Mouse (Mus musculus): ENCODE results near the gene Lrmda. TPM values are rescaled to one million over a fixed set of nuclear protein-coding genes. Genes with fewer than 3 reads are reported as not detected.

Lrmda gene
- polyA plus RNA-seq, 1 experiment from 2014 or later: 0.23 TPM

DNA sequence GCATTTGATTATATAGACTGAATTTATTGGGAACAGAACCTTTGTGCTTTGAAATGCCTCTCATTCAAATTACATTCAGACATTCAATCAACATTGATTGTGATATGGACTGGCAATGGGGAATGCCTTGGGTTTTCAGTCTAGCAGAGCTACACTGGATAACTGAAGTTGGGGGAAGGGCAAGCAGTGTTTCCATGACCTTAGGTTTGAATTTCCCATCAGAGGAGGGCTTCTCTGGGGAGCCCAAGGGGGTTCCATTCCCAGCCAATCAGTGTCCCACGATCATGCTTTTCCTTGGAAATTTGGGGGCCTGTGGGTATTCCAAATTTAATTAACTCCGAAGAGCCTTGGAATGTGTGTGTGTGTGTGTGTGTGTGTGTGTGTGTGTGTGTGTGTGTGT, 888.5 kb downstream of the Lrmda start:
- Histone ChIP-seq H3K4me1 (no peaks in the 10 kb centered on the region), H3K27ac (no peak overlapping the region), H3K36me3 (no peaks in the 10 kb centered on the region), H3K4me2 (no peak overlapping the region), H3K27me3 (replicated peaks) (no peaks in the 10 kb centered on the region), H3K9me3 (replicated peaks) (no peaks in the 10 kb centered on the region), H3K9ac (no peak overlapping the region), H3K4me3 (no peak overlapping the region)
- no peak for ATAC-seq
- 64% methylated on average over 2 of the region's 2 CpGs for WGBS (ENCODE audit: insufficient replicate concordance)

DNA sequence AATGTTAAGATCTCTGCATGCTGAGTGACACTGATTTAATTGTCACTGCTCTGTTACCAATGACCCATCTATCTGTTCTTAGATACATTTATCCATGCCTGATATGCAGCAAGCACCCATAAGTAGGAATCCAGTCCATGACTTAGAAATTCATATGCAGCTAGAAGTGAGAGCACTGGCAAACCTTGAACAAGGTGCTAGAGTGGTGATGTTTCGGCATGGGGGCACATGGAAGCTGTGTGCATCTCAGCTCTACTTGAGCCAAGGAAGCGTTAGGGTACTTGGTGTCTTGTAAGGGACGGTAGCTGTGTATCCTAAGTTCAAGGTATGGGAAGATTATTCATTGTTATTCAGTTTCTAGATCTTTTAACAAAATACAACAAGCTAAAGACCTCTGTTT, 896.0 kb downstream of the Lrmda start:
- 78% methylated on average over 3 of the region's 3 CpGs for WGBS (ENCODE audit: insufficient replicate concordance)
- no peak overlapping the region for H3K4me2 ChIP-seq
- H3K9me3 ChIP-seq (replicated peaks): no peaks in the 10 kb centered on the region
- H3K4me1 ChIP-seq: no peaks in the 10 kb centered on the region
- ATAC-seq: no peak
- no peaks in the 10 kb centered on the region for H3K36me3 ChIP-seq
- no peak overlapping the region for H3K27ac ChIP-seq
- no peaks in the 10 kb centered on the region for H3K27me3 ChIP-seq (replicated peaks)
- no peak overlapping the region for H3K9ac ChIP-seq
- no peak overlapping the region for H3K4me3 ChIP-seq

DNA sequence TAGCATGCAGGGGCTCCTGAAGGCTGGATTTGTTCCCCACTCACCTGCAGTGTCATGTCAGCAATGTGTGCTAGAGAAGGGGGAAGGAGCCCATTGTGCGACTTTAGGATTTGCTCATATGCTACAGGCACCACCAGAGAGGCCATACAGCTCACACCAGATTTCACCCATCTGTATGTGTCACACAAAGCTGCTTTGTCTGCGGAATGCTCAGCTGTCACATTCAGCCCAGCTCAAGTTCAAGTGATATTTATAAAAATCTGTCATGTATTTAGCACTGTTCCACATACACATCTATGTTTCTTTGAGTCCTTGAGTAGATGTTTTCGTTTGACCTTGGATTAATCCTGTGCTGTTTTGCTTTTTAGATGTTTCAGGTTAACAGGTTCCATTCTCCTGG, 899.0 kb downstream of the Lrmda start:
- Histone ChIP-seq H3K36me3 (no peaks in the 10 kb centered on the region), H3K27me3 (replicated peaks) (no peaks in the 10 kb centered on the region), H3K4me1 (no peaks in the 10 kb centered on the region), H3K9me3 (replicated peaks) (no peaks in the 10 kb centered on the region), H3K4me2 (no peak overlapping the region), H3K27ac (no peak overlapping the region), H3K9ac (no peak overlapping the region), H3K4me3 (no peak overlapping the region)
- ATAC-seq: no peak
- 56% methylated on average over 3 of the region's 3 CpGs for WGBS (ENCODE audit: insufficient replicate concordance)

DNA sequence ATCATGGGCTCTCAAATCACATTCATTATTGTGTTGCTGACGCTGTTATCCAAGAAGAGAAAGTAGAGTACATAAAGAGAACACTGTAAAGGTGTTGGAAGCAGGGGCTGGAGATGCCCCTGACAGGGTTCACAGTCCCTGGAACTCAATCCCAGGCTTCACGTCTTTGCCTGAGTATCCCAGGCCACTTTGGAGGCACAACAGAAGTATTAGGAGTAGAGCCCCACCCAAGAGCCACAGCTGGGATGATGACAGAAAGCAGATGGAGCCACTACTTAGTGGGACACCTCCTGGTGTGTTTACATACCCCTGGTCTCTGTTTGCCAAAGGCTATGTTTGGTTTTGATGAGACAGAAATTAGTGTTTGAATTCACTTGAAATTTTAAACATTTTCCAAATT, 899.4 kb downstream of the Lrmda start:
- H3K9ac ChIP-seq: no peak overlapping the region
- H3K4me2 ChIP-seq: no peak overlapping the region
- ATAC-seq: no peak
- 51% methylated on average over 2 of the region's 2 CpGs for whole genome bisulfite sequencing (ENCODE audit: insufficient replicate concordance)
- no peaks in the 10 kb centered on the region for H3K36me3 ChIP-seq
- no peaks in the 10 kb centered on the region for H3K4me1 ChIP-seq
- H3K27ac ChIP-seq: no peak overlapping the region
- H3K27me3 ChIP-seq (replicated peaks): no peaks in the 10 kb centered on the region
- H3K4me3 ChIP-seq: no peak overlapping the region
- no peaks in the 10 kb centered on the region for H3K9me3 ChIP-seq (replicated peaks)

DNA sequence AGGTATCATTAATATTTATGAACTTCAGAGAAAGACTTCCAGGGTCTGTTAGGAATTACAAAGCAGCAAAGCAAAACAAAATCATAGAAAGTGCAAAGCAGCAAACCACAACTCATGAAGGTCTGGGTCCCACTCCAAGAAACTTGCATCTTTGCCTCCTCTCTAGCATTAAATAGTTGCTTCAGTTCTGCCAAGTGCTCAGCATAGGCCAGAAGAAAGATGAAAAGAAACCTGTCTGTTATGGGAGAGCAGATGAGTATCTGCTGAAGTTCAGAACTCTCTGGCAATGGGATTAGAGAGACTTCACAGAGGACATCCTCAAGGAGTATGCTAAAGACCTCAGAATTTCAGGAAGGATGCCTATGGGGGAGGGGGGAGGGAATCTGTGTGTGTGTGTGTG, 901.6 kb downstream of the Lrmda start:
- H3K27me3 ChIP-seq (replicated peaks): no peaks in the 10 kb centered on the region
- no peak overlapping the region for H3K4me2 ChIP-seq
- H3K9ac ChIP-seq: no peak overlapping the region
- H3K27ac ChIP-seq: no peak overlapping the region
- H3K4me3 ChIP-seq: no peak overlapping the region
- no peaks in the 10 kb centered on the region for H3K9me3 ChIP-seq (replicated peaks)
- H3K36me3 ChIP-seq: no peaks in the 10 kb centered on the region
- no peaks in the 10 kb centered on the region for H3K4me1 ChIP-seq
- ATAC-seq: no peak

DNA sequence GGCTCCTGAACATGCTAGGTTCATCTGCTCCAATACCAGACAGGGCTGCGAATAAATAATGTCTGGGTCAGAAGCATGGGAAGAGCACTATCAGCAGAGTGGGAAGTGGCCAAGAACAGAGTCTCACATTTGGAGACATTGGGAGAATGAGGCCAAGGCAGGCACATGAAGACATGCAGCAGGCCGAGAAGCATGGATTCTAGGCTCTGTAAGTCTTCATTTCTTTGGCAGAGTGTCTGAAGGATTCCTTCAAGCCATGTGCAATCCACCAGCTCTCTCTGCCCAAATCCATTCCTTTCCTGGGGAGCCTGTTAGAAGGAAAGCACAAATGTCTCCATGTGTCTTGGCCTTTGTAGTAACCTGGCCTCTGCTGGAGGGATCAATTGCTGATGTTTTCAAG, 902.3 kb downstream of the Lrmda start:
- no peak overlapping the region for H3K4me3 ChIP-seq
- no peaks in the 10 kb centered on the region for H3K9me3 ChIP-seq (replicated peaks)
- no peaks in the 10 kb centered on the region for H3K36me3 ChIP-seq
- no peak overlapping the region for H3K27ac ChIP-seq
- H3K4me1 ChIP-seq: no peaks in the 10 kb centered on the region
- no peaks in the 10 kb centered on the region for H3K27me3 ChIP-seq (replicated peaks)
- H3K9ac ChIP-seq: no peak overlapping the region
- no peak overlapping the region for H3K4me2 ChIP-seq
- ATAC-seq: no peak
- 69% methylated on average over 2 of the region's 2 CpGs for WGBS (ENCODE audit: insufficient replicate concordance)

DNA sequence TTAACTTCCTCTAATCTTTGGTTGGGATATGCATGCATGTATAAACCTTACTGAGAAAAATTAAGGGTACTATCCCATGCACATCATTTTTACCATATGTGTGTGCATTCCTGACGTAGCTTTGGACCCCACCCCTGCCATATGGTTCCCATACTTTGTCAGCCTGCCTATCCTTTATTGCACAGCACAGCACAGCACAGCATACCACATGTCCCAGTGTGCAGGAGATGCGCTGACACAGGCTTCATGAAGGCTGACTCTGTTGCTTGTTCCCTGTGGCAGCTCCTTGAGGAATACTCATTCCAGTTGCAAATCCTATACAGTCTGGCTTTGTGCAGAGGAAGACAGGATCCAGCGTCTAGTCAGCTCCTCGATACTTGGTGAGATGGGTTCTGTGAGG, 903.1 kb downstream of the Lrmda start:
- Histone ChIP-seq H3K36me3 (no peaks in the 10 kb centered on the region), H3K9me3 (replicated peaks) (no peaks in the 10 kb centered on the region), H3K4me3 (no peak overlapping the region), H3K27ac (no peak overlapping the region), H3K4me2 (no peak overlapping the region), H3K27me3 (replicated peaks) (no peaks in the 10 kb centered on the region), H3K9ac (no peak overlapping the region), H3K4me1 (no peaks in the 10 kb centered on the region)
- WGBS (ENCODE audit: insufficient replicate concordance): 68% methylated on average over 4 of the region's 4 CpGs
- ATAC-seq: no peak

DNA sequence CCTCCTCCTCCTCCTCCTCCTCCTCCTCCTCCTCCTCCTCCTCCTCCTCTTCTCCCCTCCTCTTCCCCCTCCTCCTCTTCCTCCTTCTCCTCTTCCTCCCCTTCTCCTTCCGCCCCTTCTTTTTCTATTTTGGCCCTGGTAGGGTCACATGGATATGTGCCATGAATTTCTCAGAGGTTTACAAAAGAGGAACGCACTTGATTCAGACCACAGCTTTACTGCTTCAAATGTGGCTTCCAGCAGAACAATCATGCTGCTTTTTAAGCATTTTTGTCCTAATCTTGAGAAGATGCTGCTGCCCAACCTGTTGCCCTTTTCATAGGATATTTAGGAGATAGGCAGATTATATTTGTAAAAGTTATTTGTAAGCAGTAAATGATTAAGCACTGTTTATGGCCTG, 903.7 kb downstream of the Lrmda start:
- H3K27ac ChIP-seq: no peak overlapping the region
- no peak overlapping the region for H3K4me3 ChIP-seq
- no peaks in the 10 kb centered on the region for H3K27me3 ChIP-seq (replicated peaks)
- no peak overlapping the region for H3K4me2 ChIP-seq
- H3K9ac ChIP-seq: no peak overlapping the region
- H3K9me3 ChIP-seq (replicated peaks): no peaks in the 10 kb centered on the region
- no peak for ATAC-seq
- WGBS (ENCODE audit: insufficient replicate concordance): 29% methylated on average over 1 of the region's 2 CpGs
- no peaks in the 10 kb centered on the region for H3K4me1 ChIP-seq
- no peaks in the 10 kb centered on the region for H3K36me3 ChIP-seq

DNA sequence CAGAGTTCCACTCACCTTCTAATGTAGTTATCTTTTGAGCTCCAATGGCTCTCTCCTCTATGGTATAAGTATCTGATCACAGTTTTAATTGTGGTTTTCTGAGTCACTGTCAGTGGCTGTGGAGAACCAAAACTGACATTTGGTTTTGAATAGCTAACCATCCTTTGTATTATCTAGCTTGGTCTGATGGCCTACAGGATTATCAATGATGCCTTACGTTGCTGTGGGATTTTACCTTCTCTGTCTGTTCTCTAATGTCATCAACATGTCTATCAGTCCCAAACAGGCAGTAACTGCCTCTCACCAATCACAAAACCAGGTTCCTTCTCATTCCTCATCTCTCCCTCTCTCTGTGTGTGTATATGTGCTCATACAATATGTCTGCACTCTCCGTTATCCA, 908.8 kb downstream of the Lrmda start:
- no peaks in the 10 kb centered on the region for H3K36me3 ChIP-seq
- ATAC-seq: no peak
- H3K27me3 ChIP-seq (replicated peaks): no peaks in the 10 kb centered on the region
- 50% methylated on average over 2 of the region's 2 CpGs for WGBS (ENCODE audit: insufficient replicate concordance)
- no peaks in the 10 kb centered on the region for H3K9me3 ChIP-seq (replicated peaks)
- no peak overlapping the region for H3K9ac ChIP-seq
- H3K4me2 ChIP-seq: no peak overlapping the region
- no peak overlapping the region for H3K4me3 ChIP-seq
- H3K27ac ChIP-seq: no peak overlapping the region
- no peaks in the 10 kb centered on the region for H3K4me1 ChIP-seq

DNA sequence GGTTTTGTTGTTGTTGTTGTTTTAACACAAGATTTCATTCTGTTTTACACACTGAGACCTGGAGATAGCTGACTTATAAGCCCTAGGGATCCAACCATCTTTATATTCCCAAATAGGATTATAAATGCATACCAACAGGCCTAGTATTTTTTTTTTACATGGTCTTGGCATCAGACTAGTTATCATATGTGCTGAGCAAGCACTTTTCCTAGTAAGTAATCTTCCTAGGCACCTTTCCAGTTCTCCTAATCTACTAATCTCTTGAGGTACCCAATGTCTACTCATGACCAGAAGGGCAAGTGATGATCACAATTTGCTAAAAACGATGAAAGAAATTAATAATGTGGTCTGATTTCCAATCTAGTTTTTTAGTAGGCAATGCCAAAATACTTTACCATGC, 909.2 kb downstream of the Lrmda start:
- no peak overlapping the region for H3K4me3 ChIP-seq
- H3K36me3 ChIP-seq: no peaks in the 10 kb centered on the region
- no peak overlapping the region for H3K27ac ChIP-seq
- no peaks in the 10 kb centered on the region for H3K9me3 ChIP-seq (replicated peaks)
- ATAC-seq: no peak
- H3K27me3 ChIP-seq (replicated peaks): no peaks in the 10 kb centered on the region
- 64% methylated on average over 1 of the region's 1 CpGs for WGBS (ENCODE audit: insufficient replicate concordance)
- H3K9ac ChIP-seq: no peak overlapping the region
- no peaks in the 10 kb centered on the region for H3K4me1 ChIP-seq
- no peak overlapping the region for H3K4me2 ChIP-seq

DNA sequence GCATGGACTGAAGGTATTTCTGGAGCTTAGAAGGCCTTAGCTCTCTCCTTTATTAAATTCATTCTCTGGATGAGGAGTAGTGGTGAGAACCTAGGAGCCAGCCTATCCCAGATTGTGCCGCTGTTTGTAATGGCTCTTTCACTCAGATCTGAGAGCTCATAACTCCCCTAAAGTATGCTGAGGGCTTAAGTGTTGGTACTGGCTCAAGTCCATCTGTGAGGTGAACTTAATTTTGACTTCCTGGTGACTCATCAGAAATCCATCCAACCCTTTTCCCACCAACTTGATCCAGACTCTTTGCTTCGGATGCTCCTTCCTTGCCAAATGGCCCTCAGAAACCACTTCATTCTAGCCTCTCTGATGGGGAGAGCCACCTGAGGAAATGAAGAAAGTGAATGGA, 910.1 kb downstream of the Lrmda start:
- 67% methylated on average over 2 of the region's 2 CpGs for WGBS (ENCODE audit: insufficient replicate concordance)
- no peaks in the 10 kb centered on the region for H3K36me3 ChIP-seq
- H3K27ac ChIP-seq: no peak overlapping the region
- no peak overlapping the region for H3K4me3 ChIP-seq
- no peaks in the 10 kb centered on the region for H3K9me3 ChIP-seq (replicated peaks)
- H3K27me3 ChIP-seq (replicated peaks): no peaks in the 10 kb centered on the region
- no peak overlapping the region for H3K4me2 ChIP-seq
- H3K9ac ChIP-seq: no peak overlapping the region
- no peaks in the 10 kb centered on the region for H3K4me1 ChIP-seq
- ATAC-seq: no peak

DNA sequence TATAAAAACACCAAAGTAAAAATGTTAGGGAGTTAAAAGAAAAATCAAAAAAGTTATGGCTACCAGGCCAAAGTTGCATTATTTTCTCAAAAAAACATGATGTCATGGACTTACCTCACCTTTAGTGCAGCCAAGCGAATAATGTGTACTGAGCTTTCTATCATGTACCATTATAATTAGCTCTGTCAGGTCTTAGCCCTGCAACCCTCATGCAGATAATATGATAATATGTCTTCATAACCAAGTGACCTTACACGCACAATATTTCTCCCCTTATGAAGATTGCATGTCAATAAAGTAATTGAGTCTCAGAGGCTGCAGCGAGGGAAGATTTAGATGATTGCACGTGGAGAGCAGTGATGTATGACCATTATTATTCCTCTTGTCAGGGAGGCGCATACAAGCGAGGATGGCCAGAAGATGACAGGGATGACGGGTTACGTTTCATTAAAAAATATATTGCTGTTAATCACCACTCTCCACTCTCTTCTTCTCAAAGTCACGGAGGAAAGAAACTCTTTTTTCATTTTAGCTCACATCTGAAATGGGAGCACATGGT, 911.1 kb downstream of the Lrmda start:
- Histone ChIP-seq H3K4me3 (no peak overlapping the region), H3K27me3 (replicated peaks) (no peaks in the 10 kb centered on the region), H3K9ac (no peak overlapping the region), H3K36me3 (no peaks in the 10 kb centered on the region), H3K4me1 (no peaks in the 10 kb centered on the region), H3K9me3 (replicated peaks) (no peaks in the 10 kb centered on the region), H3K4me2 (no peak overlapping the region), H3K27ac (no peak overlapping the region)
- 71% methylated on average over 9 of the region's 9 CpGs for WGBS (ENCODE audit: insufficient replicate concordance)
- no peak for ATAC-seq

DNA sequence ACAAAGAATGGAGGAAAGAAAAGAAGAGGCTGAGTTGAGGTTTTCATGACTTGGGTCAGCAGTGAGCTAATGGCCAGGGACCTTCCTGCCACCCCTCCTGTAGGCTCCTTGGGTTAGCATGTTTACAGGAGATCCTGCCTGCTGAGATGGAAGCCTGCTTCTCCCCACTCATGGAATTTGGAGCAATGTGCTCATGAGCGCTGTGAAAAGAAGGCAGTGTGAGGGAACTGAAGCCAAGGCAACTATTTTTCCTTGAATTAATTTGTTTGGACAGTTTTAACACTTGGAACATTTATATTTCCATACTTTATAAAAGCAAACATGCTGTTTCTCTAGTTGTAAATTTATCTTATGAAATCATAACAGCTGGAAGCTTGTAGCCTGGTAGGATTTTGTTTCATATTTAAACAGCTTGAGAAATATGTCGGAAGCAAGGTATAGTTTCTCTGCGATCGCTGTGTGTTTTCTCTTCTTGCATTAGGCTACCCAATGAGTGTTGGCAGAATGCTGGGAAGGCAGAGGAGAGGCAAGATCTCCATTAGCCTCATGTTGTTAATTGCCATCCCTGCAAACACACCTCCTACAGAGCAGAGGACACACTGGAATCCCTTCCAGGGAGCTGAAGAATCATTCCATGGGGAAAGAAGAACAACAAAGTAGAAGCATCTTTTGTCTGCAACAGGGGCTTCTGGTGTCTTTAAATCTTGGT, 911.8 kb downstream of the Lrmda start:
- Histone ChIP-seq H3K36me3 (no peaks in the 10 kb centered on the region), H3K4me2 (no peak overlapping the region), H3K9me3 (replicated peaks) (no peaks in the 10 kb centered on the region), H3K27me3 (replicated peaks) (no peaks in the 10 kb centered on the region), H3K9ac (no peak overlapping the region), H3K4me1 (no peaks in the 10 kb centered on the region), H3K4me3 (no peak overlapping the region), H3K27ac (no peak overlapping the region)
- ATAC-seq: no peak
- 78% methylated on average over 4 of the region's 4 CpGs for WGBS (ENCODE audit: insufficient replicate concordance)
